Mouse (Mus musculus): ENCODE measurements at regions not wholly inside any gene's neighbourhood (a gene's known extent, or its start where the extent isn't known, plus 50 kb on each side); places are given as distances from the start of the nearest gene placed in this dataset.
"Not testable (repeated sequence)": the region's sequence is repeated elsewhere in the genome, so short reads cannot be mapped to it uniquely, and the experiment has no call there.

DNA sequence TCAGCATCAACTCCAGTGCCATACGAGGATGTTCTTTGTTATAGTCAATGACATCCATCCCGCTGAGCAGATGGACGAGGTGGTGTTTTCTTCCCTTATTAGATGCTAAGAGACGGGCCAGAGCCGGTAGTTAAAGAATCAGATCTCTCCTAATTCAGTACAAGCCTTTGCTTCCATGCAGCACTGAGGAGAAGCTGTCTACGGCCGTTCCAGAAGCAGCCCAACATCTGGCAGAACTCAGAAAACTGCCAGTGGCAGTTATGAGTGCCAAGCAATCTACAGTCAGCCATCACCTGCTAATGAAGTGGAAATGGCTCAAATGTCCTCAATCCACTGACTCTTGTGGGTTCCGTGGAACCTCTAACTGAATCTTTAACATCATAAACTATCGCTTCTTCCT, 141.3 kb upstream of the Fam3c start:
- DNase-seq: no peak

DNA sequence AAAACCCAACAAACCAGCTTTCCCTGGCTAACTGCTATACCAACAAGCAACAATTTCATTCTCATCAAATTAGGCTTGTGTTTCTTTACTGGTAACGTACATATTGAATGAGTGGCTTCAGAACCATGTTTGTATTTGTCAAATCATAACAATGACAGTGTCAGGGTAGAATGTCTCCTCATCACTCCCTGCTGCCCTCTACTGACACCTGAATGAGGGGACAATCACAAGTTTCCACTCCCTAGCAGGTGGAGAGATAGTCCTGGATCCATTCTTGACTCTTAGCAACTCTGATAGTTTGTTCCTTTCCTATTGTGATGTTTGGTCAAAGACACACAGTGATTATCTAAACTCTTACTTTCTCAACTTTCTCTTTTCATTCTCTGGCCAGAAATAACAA, 140.4 kb upstream of the Fam3c start:
- no peak for DNase-seq

DNA sequence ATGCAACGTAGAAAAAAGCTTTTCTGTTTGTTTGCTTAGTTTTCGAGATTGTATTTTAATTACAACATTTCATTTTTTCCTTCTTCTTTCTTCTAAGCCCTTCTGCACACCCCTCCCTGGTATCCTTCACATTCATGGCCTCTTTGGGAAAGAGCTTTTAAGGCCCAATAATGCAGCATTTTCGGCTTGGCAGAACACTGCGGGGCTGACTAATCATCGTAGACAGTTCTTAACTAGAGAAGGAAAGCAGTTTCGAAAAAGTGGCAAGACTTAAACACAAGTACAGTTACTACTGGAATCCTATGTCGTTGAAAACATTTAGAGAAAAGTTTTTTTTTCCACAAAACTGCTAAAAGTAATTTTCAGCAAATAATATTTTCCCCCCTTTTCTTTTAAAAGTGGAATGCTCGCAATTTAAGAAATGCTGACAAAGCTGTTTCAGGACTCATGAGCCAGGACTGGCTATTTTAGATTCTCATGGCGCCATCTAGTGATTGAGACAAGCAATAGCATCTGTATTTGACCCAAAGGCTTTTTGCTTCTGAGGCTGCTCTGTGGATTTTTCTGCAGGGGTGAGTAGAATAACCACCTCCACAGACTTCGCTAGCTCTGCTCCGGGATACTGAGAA, 137.7 kb upstream of the Fam3c start:
- peak in 1 of 2 experiments; percentile 22 for DNase-seq

DNA sequence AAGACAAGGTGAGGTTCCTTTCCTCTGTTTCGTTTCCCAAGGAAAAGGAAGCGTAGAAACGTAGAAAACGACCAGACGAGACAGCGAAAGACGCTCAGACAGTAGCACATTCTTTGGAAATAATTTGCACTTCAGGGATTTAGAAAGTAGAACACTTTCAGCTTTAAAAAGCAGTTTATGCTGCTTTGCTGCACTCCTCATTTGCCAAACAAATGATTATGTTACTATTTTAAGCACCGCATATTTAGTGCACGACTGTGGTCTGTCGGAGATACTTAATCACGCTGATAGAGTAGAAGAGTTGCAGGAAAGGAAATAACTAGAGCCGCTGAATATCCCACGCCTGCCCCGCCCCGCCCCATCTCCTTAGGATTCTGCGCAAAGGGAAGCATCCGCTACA, 136.9 kb upstream of the Fam3c start:
- no peak for DNase-seq

DNA sequence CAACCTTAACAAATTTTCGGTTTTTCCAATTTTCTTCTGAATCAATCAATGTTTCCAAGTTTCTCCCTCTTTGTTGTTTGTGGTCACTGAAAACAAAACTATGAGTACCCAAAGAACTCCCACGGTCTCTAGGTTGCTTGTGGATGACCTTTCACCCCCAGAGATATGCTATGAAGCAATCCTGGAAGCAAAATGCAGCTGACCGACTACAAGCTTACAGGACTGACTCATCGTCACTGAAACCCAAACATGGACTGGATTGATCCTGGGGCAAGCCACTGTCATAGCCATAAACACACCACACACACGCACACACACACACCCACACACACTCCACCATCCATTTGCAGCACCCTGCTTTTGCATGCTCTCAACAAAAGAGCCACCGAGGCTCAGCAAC, 134.7 kb upstream of the Fam3c start:
- no peak for DNase-seq

DNA sequence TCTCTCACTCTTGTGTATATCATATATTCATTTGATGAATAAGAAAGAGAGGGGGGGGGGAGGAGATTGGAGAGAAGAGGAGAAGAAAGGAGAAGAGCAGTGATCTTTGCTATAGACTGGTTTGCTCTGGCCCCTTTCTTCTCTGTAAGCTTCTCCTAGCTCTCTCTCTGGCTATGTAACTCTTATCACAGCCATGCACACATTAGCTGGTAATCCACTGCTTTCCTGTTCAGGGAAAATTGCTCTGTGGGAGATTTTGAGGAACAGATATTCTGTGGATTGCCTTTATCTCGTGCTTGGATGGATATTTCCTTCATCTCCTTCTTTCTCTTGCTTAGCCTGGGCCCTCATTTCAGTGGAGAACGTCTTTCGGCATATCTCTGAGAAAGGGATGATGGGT, 131.4 kb upstream of the Fam3c start:
- DNase-seq: no peak

DNA sequence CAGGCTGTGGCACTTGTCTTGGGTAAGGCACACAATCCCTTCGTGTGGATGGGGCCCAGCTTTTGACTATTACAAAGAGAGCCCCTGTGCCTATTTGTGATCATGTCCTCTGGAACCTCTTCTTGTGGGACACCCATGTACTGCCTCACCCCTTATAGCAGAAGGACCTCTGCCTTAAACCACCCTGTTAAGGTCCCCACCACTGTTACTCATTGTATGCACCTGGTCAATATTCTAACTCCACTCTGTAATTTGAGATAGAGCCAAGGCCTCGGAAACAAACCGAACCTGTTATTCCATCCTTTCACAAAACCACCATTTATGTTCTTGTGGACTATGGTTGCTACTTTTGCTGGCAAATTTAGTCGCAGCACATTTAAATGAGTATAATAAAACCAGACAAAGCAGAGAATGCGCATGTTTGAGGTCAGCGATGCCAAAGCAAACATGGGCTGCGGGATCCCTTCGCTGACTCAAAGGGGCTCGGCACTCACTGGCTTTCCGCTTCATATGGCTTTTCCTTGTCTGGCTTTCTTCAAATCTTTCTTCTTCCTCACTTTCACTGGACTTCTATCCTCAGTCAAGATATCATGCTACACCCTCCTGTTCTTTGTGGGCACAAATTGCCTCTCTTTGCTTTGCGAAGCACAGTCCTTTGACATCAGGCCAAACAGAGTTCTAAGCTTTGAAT, 129.9 kb upstream of the Fam3c start:
- DNase-seq: no peak

DNA sequence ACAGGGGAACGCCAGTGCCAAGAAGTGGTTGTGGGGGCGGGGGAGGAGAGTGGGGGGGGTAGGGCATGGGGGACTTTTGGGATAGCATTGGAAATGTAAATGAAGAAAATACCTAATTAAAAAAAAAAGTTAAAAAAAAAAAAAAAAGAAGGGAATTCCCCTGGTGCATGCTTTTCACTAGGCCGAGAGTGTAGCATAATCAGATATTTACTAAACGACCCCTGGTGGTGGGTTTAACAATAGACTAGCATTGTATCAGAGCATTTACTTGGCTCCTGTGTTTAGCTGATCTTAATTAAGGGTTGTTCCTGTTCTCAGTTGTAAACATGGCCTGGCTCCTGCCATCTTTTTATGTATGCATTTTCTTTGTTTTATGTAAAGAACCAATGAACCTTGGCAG, 126.2 kb upstream of the Fam3c start:
- DNase-seq: not testable (repeated sequence)

DNA sequence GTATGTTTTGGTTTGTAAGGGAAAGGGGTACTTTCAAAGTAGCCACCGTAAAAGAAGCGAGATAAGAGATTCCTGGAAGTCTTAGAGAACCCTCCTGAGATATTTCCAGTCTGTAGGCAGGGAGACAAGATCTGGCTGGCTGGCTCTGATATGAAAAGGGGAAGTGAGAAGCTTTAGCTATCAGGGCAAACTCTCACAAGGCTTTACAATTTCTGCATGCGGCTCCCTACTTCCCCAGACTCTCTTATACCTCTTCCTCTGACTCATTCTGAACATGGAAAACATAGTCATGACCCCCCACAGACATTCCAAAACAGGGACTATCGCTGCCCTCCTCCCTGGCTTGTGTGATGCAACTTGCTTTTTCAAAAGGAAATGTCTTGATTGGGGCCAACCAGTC, 118.6 kb upstream of the Fam3c start:
- DNase-seq: no peak

DNA sequence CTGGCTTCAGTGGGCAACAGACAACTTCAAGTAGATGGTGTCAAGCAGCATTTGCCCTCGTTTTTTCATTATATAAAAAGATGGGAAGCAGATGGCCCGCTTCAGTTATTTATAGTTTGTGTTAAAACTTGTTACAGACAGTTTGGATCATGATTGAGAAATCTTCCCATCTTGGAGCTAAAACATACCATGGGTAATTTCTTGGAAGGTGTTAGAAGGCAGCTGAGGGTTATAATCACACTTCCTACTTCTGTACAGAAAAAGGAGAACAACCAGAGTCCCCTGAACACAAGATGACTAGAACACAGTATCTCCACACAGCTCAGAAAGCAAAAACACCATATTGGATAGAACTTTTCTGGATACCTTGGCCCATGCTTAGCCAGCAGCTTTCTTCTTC, 118.0 kb upstream of the Fam3c start:
- DNase-seq: no peak

DNA sequence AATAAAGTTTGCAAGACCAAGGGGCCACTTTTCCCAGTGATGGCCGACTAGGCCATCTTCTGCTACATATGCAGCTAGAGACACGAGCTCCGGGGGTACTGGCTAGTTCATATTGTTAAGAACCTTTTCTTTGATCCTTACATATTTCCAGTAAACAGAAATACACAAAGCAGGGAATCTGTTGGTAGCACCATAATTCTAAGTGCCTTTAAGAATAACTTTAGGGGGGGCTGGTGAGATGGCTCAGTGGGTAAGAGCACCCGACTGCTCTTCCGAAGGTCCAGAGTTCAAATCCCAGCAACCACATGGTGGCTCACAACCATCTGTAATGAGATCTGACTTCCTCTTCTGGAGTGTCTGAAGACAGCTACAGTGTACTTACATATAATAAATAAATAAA, 116.4 kb upstream of the Fam3c start:
- not testable (repeated sequence) for DNase-seq

DNA sequence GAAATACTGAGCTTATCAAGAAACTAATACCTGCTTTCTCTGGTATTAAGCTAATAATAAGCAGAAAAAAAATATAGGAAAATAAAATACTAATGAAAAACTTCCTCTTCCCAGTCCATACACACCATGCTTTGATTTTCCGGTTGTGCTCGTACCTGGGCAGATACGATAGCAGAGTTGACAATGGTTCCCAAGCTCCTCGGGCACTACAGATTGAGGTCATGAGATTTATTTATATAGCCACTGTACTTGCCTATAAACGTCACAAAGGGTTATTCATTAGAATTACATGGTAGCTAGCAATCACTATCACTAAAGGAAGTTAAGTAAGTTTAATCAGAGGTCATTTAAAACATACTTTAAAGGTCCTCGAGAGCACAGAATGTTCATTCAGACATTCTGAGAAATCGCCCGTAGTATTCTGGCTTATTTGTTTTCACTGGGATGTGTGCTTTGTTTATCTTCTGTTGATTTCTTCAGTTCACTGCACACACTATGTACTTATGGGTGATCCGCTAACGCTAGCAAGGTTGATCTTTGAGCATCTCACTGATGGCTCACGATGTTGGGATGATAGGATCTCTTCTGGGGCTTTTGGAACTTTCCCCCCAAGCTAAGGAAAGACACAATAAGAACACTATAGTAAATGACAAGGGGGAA, 111.4 kb upstream of the Fam3c start:
- DNase-seq: no peak

DNA sequence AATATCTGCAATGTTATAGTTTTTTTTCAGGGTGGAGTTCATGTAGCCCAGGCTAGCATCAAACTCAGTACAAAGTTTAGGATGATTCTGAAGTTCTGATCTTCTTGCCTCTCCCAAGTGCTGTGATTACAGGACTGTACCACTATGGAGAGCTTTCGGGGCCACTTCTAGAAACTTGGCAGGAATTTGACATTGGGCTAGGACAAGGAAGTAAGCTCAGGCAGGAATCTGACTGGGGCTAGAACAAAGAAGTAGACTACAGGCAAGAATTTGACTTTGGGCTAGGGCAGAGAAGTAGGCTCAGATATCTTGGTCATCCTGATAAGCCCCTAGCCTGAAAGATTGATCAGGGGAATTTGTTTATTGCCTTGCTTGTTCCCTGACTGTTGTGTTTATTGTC, 109.9 kb upstream of the Fam3c start:
- no peak for DNase-seq

DNA sequence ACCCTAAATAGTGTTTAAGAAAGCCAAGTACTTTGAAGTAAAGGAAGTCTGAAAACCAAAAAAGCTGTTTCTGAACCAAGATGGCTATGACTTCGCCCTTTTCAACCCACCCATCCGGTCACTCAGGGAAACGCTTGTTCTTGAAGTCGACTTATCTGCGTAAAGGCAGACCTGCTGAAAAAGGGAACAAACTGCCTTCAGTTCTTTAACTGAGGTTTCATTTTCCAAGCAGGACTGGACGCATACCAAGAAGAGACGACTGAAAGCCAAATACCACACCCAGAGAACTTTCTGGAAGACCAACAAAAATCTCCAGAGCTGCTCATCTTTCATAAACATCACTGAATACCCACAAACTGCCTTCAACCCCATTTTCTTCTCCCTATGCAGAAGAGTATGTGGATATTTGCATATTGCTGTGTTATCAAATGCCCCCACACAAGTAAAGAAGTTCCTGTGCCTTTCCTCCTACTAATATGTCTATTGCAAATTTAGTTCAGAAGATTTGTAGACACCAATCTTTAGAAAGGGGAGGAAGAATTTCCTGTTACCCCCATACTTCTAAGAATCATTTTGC, 103.5 kb upstream of the Fam3c start:
- DNase-seq: no peak

DNA sequence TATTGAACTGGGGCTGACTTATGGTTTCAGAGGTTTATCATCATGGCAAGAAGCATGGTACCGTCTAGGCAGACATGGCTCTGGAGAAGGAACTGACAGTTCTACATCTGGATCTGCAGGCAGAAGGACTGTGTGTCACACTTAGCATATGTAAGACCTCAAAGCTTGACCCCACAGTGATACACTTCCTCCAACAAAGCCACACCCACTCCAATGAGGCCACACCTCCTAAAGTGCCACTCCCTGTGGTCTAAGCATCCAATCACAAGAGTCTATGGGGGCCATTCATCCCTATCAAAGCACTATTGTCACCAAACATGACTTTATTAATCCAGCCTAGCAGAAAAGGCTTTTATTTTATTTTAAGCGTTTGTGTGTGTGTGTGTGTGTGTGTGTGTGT, 96.2 kb upstream of the Fam3c start:
- DNase-seq: no peak

DNA sequence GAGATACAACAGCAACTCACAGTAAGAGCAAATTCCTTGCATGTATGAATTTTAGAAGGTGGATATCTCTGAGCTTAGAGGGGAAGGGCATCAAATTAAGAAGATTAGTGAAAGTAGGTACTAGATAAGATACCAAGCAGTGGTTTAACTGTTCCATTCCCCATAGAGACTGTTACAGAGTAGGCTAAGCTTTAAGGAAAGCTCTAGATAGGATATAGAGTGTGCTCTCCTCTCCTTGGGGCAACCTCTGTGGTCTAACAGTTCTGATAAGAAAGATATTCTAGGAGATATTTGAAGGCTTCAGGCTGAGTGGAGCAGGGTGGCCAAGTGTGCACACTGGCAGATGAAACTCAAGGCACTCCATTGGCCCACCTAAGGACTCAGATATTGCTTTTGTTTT, 94.5 kb upstream of the Fam3c start:
- no peak for DNase-seq

DNA sequence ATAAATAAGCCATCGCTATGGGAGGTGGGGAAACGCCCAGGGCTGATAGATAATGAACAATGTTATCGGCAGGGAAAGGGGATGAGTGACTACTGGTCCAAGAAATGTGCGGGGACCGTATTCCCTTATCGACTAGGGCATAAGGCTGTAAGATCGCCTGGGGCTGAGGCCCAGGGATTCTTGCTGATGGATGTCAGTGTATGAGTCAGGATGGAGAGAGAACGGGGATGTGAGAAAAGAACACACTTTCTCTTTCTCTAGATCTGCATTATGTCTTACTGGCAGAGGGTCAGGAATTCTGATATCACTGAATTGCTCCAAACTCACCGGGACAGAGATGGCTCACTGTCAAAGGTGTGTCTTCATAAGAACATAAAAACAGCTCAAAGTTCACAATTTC, 92.9 kb upstream of the Fam3c start:
- no peak for DNase-seq

DNA sequence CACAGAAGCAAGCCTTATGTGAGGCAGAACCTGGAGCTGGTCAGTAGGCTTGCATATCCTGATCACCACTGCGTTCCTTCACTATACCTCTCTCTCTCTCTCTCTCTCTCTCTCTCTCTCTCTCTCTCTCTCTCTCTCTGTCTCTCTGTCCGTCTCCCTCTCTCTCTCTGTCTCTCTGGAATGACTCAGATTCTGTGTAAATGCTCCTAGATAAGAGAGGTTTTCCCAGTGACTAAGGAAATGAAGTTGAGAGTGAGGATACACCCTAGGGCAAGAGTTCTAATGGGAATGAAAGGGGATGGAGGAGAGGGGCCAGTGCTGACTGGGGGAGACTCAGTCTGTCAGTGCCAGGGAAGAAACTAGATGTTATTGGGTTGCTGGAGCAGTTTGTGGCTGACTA, 91.6 kb upstream of the Fam3c start:
- no peak for DNase-seq

DNA sequence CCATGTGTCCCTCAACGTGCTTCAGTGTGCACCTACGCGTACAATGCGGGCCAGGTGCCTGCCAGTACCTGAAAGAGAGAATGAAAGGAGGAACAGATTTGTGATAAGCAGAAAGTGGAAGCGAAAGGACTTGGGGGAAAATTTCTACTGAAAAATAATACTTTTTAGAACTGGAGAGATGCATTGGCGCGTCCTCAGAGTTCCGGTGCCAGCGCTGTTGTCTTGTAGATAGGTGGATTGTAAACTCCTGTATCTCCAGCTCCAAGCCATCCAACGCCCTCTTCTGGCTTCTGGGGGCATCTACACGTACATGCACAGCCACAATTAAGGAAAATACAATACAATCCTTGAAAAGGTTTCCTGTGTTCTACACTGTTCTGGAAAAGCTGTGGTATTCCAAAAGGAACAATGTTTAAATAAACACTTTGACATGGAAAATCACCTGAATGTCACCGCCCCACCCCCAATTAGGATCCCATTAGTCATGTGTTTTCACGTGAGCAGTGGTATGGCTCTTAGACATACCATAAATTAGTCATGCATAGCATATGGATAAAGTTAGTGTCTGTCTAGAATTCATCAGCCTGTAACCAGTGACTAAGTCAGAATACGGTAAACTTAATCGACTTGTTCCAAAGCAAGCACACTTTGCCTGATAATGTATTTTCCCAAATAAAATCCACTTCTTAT, 90.7 kb upstream of the Fam3c start:
- DNase-seq: no peak

DNA sequence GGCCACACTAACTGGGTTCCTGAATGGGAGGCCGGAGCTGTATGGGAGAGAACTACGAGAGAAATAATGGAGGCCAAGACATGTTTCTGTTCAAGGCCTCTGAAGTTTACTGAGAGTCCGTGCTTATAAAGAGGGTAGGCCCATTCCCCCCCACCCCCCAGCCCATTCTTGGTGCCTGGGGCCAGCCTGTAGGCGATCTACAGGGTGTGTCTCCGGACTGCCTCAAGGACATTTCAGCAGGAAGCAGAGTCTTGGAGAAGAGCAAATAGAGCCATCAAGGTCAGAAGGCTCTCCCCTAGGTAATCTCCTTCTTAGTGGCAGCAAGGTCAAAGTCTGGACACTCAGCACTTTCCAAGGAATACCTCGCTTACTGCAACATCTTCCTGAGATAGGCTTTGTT, 88.8 kb upstream of the Fam3c start:
- DNase-seq: not testable (repeated sequence)

DNA sequence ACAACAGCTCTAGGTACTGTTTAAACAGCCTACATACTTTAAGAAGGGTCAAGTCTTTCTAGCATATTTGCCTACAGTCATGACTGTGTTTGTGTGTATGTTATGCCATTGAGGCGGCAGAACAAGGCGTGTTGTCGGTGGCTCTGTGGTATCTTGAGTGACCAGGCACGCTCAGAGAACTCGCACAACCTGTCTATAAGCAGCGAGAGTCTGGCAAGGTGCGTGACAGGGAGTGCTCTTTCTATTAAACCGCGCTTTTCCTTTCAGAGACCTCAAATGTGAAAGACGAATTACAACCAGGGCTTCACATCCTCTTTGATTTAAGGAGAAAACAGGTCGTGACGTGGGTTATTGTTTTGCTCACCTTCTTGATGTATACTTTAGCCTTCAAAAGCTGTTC, 88.2 kb upstream of the Fam3c start:
- no peak for DNase-seq

DNA sequence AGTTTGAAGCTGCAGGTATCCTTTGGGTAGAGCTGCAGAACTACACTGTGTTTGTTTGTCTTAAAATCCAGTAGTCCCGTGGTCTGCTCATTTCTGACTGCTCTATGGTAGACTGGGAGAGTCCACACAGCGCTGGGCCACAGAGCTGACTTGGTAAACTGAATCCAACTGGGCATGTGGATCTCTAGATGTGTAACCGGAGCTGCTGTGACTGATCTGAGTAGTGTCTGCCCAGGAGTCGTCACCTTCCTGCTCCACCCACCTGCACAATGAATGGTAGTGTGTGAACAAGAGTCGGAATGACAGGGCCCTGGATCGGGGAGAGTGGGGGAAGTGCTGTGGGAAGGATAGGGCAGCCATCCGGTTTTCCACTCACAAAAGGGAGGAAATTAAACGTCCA, 87.5 kb upstream of the Fam3c start:
- DNase-seq: no peak

DNA sequence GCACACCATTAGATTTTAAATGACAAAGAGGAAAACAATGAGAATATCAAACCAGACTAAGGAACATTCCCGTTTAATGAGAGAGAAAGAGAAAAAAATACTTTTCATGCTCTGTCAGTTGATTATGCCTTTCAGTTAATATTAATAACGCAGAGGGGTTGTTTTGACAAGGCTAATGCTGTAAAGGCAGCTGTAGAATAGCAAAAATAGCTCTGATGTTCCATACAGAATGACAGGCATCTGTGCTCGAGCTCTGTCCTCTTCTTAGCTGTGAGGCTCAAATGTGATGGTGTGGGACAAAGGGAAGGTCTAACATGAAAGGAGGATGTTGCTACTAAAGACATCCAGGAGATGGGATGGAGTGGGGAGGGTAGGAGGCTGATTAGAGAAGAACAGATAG, 87.1 kb upstream of the Fam3c start:
- no peak for DNase-seq

DNA sequence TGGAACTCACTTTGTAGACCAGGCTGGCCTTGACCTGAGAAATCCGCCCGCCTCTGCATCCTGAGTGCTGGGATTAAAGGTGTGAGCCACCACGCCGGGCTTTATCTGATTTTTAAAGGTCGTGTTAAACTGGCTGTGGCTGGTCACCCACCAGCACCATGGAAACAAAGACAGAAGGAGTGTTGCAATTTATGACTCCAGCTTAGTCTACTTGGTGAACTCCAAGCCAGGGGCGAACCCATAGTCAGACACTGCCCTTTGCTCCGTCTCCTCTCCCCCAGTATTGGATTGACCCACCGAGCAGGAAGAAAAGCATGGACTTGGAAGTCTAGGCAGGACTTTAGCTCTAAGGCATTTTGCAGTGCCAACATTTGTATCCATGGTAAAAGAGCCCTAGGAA, 86.5 kb upstream of the Fam3c start:
- DNase-seq: no peak

All from cerebellum, postnatal 36 days (tissue).